Mouse (Mus musculus) megakaryocyte-erythroid progenitor cell, adult 5 weeks (primary cell): Measurements from ENCODE around the gene Nell2. TPM values are rescaled to one million over a fixed set of nuclear protein-coding genes. Genes with fewer than 3 reads are reported as not detected.

Source experiments
- polyA plus RNA-seq: library from polyadenylated mRNA; stranded (reverse); fragments of >175 nt; gene quantifications from 2 replicates; pipeline ENCODE4 v1.2.3, GENCODE M21; 2012

Gene Nell2
- not detected in 2 replicates for polyA plus RNA-seq

GRCm38 (mm10) chr15:95527948-95528861, at the start of gene Nell2:
TSS of gene Nell2 (minus strand) at chr15:95528559.

Other genes starting within 250 kb of the Nell2 start
- 0.02 TPM in 1 of 2 replicates, not detected in the other for gene Dbx2, start 127.4 kb upstream of the Nell2 start, polyA plus RNA-seq